Mouse (Mus musculus): ENCODE results near the gene Patj. TPM values are rescaled to one million over a fixed set of nuclear protein-coding genes. Genes with fewer than 3 reads are reported as not detected.
A peak's percentile ranks its signal among the peaks of the same experiment; 100 is the strongest.

Gene Patj
- polyA plus RNA-seq, 1 experiment from 2014 or later: 13.4 TPM

DNA sequence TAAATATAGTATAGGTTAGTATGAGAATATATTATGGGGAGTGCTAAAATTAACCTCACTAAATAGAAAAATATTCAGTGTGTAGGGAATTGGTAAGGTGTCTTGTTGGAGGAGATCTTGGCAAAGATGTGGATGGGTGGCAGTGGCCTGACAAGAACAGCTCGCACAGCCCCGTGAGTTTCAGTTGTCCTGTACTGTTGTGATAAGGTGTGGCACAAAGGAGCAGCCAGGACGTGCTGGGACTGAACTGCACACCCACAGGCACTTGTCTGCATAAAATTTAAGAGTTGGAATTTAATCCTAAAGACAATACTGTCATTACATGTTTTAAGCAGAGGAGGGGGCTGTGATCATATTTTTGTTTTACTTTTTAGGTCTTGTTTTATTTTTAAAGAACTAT, 90.9 kb downstream of the Patj start:
- Histone ChIP-seq H3K4me3 (no peak overlapping the region), H3K4me1 (no peaks in the 10 kb centered on the region), H3K27ac (no peak overlapping the region), H3K36me3 (no peaks in the 10 kb centered on the region), H3K27me3 (no peaks in the 10 kb centered on the region), H3K9me3 (no peaks in the 10 kb centered on the region), H3K9ac (no peak overlapping the region), H3K4me2 (no peak overlapping the region)
- WGBS: 76% methylated on average over 3 of the region's 3 CpGs
- ATAC-seq (ENCODE audit: insufficient number of reproducible peaks, low FRiP score, low TSS enrichment, low read depth): no peak

DNA sequence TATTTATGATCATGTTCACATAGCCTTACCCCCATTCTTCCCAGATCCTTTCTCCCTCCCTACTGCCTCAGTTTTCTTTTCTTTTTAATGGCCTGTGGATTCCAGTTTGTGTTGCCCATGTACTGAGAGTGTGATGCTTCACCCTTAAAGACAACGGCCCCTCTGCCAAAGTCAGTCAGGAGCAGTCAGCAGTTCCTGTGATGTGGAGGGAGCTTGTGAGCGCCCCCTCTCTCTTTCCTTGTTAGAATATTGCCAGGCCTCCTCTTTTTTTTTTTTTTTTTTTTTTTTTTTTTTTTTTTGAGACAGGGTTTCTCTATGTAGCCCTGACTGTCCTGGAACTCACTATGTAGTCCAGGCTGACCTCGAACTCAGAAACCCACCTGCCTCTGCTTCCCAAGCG, 91.3 kb downstream of the Patj start:
- Histone ChIP-seq H3K4me3 (no peak overlapping the region), H3K27ac (no peak overlapping the region), H3K27me3 (no peaks in the 10 kb centered on the region), H3K9me3 (no peaks in the 10 kb centered on the region), H3K9ac (no peak overlapping the region), H3K36me3 (no peaks in the 10 kb centered on the region), H3K4me2 (no peak overlapping the region), H3K4me1 (no peaks in the 10 kb centered on the region)
- 94% methylated on average over 4 of the region's 4 CpGs for WGBS
- ATAC-seq (ENCODE audit: insufficient number of reproducible peaks, low FRiP score, low TSS enrichment, low read depth): no peak

DNA sequence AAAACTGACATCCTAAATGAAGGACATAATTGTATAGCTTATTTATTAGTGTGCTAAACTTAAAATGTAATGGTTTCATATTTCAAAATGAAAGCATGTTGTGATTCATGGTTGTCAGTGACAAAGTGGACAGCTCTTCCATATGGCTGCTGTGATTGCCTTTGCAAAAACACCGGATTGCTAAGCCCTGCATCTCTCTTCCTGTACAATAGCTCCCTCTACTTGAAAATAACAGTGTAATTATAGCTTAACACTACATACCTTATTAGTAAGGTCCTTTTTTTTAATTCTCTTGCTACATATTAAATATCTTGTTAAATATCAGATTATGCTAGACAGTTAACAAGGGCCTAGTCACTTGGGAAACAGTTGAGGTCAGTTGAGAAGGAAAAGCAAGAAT, 93.8 kb downstream of the Patj start:
- WGBS: 22% methylated on average over 1 of the region's 1 CpGs
- H3K4me1 ChIP-seq: no peaks in the 10 kb centered on the region
- no peaks in the 10 kb centered on the region for H3K9me3 ChIP-seq
- ATAC-seq (ENCODE audit: insufficient number of reproducible peaks, low FRiP score, low TSS enrichment, low read depth): no peak
- no peak overlapping the region for H3K27ac ChIP-seq
- H3K36me3 ChIP-seq: no peaks in the 10 kb centered on the region
- H3K9ac ChIP-seq: no peak overlapping the region
- H3K4me2 ChIP-seq: no peak overlapping the region
- no peak overlapping the region for H3K4me3 ChIP-seq
- no peaks in the 10 kb centered on the region for H3K27me3 ChIP-seq

DNA sequence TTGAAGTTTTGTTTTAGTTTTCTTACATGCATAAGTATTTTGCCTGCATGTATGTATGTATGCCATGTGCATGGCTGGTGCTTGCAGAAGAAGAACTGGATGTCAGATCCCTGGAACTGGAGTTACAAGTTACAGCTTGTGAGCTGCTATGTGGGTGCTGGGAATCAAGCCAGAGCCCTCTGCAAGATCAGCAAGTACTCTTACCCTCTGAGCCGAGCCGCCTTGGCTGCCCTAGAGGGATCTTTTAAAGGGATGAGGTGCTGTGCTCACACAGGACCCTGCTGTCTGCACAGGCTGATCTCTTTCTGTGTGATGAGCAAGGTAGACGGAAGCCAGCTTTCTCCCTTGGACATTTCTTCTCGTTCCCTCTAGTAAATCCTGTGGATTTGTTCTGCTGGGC, 102.8 kb downstream of the Patj start:
- ATAC-seq (ENCODE audit: insufficient number of reproducible peaks, low FRiP score, low TSS enrichment, low read depth): no peak
- Histone ChIP-seq H3K9ac (no peak overlapping the region), H3K4me2 (no peak overlapping the region), H3K9me3 (no peaks in the 10 kb centered on the region), H3K27me3 (no peaks in the 10 kb centered on the region), H3K27ac (no peak overlapping the region), H3K36me3 (peaks cover 10% of the 10 kb centered on the region; the same call in 1 of the 2 replicates), H3K4me1 (no peaks in the 10 kb centered on the region), H3K4me3 (no peak overlapping the region)
- WGBS: 90% methylated on average over 4 of the region's 4 CpGs

DNA sequence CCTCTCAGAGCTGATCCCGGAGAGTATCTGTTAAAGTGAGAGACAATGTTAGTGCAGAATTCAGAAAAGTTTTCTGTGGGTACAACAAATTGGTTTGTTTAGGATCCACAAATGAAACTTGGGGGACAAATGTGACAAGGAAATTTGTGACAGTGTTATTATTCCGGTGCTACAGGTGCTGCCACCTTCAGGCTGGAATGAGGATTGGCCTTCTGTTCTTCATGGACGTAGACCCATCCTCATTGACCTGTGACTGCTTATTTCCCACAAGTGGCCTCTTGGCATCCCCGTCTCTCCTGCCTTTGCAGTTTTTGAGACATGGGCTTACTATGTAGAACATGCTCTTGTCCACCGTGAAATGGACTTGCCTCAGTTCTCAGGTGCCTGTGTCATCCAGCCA, 104.6 kb downstream of the Patj start:
- Histone ChIP-seq H3K9me3 (no peaks in the 10 kb centered on the region), H3K27me3 (no peaks in the 10 kb centered on the region), H3K4me1 (no peaks in the 10 kb centered on the region), H3K4me2 (no peak overlapping the region), H3K36me3 (peaks cover 10% of the 10 kb centered on the region; the same call in 1 of the 2 replicates), H3K9ac (no peak overlapping the region), H3K4me3 (no peak overlapping the region), H3K27ac (no peak overlapping the region)
- ATAC-seq (ENCODE audit: insufficient number of reproducible peaks, low FRiP score, low TSS enrichment, low read depth): no peak
- 80% methylated on average over 5 of the region's 5 CpGs for WGBS

DNA sequence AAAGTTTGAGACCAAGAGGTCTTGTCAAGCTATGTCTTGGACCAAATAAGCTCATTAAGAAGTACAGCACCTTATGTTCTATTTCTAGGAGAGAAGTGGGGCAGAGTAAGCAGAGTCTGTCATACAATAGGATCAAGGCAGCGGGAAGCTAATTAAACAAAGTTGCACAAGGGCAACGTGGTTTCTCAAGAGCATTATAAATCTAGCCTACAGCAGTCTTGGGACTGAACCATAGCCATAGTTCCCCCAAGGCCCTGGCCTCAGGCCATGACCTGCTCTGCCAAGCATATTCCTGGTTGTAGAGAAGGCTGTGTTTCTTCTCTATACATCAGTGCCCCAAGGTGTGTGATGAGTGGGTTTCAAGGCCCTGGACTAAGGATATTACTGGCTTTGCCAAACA, 105.3 kb downstream of the Patj start:
- Histone ChIP-seq H3K27me3 (no peaks in the 10 kb centered on the region), H3K9me3 (no peaks in the 10 kb centered on the region), H3K36me3 (peaks cover 10% of the 10 kb centered on the region; the same call in 1 of the 2 replicates), H3K9ac (no peak overlapping the region), H3K27ac (no peak overlapping the region), H3K4me3 (no peak overlapping the region), H3K4me2 (no peak overlapping the region), H3K4me1 (no peaks in the 10 kb centered on the region)
- 70% methylated on average over 2 of the region's 2 CpGs for WGBS
- no peak for ATAC-seq (ENCODE audit: insufficient number of reproducible peaks, low FRiP score, low TSS enrichment, low read depth)

DNA sequence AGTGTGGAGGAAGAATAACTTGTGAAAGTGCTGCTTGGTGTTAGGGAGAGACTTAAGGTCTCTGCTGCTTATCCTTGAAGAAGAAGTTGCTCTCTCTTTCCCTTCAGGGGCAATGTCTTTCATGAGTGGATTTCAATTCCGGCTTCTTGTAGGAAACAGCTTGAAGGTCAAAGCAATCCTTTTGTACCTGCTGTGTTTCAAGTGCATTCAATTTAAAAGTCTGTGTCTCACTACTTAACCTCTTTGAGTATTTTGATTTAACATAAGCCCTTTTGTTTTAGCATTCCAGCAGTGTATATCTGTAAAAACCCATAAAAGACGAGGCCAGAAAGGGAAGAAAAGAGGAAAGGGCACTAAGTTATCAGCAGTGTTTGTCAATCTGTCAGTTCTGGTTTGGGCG, 109.2 kb downstream of the Patj start:
- H3K4me1 ChIP-seq: peaks cover 14% of the 10 kb centered on the region
- ATAC-seq (ENCODE audit: insufficient number of reproducible peaks, low FRiP score, low TSS enrichment, low read depth): no peak
- H3K27ac ChIP-seq: no peak overlapping the region
- no peak overlapping the region for H3K4me3 ChIP-seq
- H3K4me2 ChIP-seq: no peak overlapping the region
- 0 out of 2 replicates have a peak, but pooled peaks cover 3% of the 10 kb centered on the region for H3K36me3 ChIP-seq
- no peak overlapping the region for H3K9ac ChIP-seq
- whole genome bisulfite sequencing: 65% methylated on average over 3 of the region's 3 CpGs
- H3K27me3 ChIP-seq: no peaks in the 10 kb centered on the region
- no peaks in the 10 kb centered on the region; the same call in 1 of the 2 replicates for H3K9me3 ChIP-seq

DNA sequence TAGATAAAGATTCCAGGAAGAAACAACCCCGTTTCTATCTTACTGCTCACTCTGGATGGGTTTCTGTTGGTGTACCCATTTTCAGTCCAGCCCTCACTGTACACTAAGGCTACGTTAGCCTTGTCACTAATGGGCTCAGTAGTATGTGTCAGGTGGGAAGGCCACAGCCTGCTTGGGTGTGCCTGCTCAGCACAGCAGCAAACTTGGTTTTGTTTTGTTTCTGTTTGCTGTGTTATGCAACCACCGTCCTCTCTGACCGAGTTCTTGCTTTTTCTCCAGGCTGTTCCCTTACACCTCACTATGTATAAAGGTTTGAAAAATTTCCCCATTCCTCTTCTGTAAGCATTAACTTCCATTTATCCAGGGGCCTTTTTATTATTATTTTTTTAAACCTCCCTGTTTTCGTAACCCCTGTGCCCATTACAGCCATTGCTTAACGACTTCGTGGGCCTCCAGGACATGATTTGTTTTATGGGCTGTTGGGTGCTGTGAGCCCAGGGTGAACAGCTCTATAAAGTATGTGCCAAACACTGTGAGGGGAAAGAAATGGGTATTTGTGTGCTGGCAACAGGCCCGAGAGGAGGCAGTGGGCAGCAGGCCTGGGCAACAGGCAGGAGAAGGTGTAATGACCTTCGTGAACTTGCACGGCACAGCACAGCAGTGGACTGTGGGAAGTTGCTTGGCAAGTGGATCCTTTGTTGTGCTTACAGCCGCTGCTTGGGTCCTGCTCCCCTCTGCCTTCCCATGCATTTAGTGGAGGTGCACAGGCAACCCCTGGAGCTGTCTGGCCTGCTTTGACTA, 113.1 kb downstream of the Patj start:
- Histone ChIP-seq H3K4me1 (peaks cover 43% of the 10 kb centered on the region), H3K36me3 (no peaks in the 10 kb centered on the region), H3K4me3 (no peak overlapping the region), H3K27me3 (no peaks in the 10 kb centered on the region), H3K9me3 (no peaks in the 10 kb centered on the region; the same call in 1 of the 2 replicates), H3K27ac (0 out of 2 replicates have a peak overlapping the region, but pooled peaks have one; percentile 50), H3K9ac (no peak overlapping the region), H3K4me2 (no peak overlapping the region)
- 40% methylated on average over 11 of the region's 11 CpGs for WGBS
- ATAC-seq (ENCODE audit: insufficient number of reproducible peaks, low FRiP score, low TSS enrichment, low read depth): peak; percentile 15; the same call in 1 of the 2 replicates

DNA sequence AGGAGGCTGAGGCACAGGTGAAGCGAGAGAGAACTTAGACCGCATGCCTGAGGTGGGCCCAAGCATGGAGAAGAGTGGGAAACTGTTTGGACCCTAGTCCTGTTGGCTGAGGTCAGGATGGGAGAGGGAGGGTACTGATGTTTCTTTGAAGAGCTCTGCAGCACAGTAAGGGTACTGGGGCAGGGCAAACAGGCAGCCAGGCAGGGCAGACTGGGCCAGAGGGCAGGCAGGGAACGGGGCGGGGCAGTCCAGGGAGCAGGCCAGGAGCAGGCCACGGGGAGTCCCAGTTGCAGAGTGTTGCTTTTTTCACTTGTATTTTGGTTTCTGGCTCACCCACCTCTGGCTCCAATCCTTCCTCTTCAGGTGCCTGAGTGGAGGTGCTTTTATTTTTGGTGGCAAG, 114.4 kb downstream of the Patj start:
- H3K4me1 ChIP-seq: peaks cover 43% of the 10 kb centered on the region
- 79% methylated on average over 5 of the region's 5 CpGs for WGBS
- no peak overlapping the region for H3K9ac ChIP-seq
- no peak overlapping the region for H3K4me3 ChIP-seq
- H3K4me2 ChIP-seq: no peak overlapping the region
- no peak overlapping the region for H3K27ac ChIP-seq
- no peaks in the 10 kb centered on the region; the same call in 1 of the 2 replicates for H3K9me3 ChIP-seq
- peaks cover 7% of the 10 kb centered on the region; the same call in 1 of the 2 replicates for H3K36me3 ChIP-seq
- ATAC-seq (ENCODE audit: insufficient number of reproducible peaks, low FRiP score, low TSS enrichment, low read depth): no peak
- no peaks in the 10 kb centered on the region for H3K27me3 ChIP-seq

DNA sequence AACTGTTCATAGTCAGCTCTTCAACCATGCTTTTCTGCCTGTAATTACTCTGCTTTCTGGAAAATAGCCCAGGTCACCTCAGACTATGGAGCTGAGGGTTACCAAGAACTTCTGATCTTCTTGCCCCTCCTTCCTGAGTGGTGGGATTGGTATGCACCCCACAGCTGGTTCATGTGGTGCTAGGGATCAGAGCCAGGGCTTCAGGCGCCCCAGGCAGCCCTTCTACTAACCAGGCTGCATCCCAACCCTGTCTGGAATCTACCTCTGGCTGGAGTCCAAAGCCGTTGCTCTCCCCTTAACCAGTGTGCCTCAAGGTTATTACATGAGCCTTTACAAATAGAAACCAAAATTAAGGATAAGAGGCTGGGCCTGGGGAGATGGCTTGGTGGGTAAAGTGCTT, 115.7 kb downstream of the Patj start:
- 8% methylated on average over 2 of the region's 2 CpGs for WGBS
- H3K27ac ChIP-seq: peak overlapping the region; percentile 86
- no peak overlapping the region for H3K4me2 ChIP-seq
- no peak overlapping the region for H3K9ac ChIP-seq
- H3K27me3 ChIP-seq: no peaks in the 10 kb centered on the region
- no peak overlapping the region for H3K4me3 ChIP-seq
- peaks cover 10% of the 10 kb centered on the region; the same call in 1 of the 2 replicates for H3K36me3 ChIP-seq
- ATAC-seq (ENCODE audit: insufficient number of reproducible peaks, low FRiP score, low TSS enrichment, low read depth): peak; percentile 84
- H3K9me3 ChIP-seq: no peaks in the 10 kb centered on the region; the same call in 1 of the 2 replicates
- H3K4me1 ChIP-seq: peaks cover 43% of the 10 kb centered on the region

DNA sequence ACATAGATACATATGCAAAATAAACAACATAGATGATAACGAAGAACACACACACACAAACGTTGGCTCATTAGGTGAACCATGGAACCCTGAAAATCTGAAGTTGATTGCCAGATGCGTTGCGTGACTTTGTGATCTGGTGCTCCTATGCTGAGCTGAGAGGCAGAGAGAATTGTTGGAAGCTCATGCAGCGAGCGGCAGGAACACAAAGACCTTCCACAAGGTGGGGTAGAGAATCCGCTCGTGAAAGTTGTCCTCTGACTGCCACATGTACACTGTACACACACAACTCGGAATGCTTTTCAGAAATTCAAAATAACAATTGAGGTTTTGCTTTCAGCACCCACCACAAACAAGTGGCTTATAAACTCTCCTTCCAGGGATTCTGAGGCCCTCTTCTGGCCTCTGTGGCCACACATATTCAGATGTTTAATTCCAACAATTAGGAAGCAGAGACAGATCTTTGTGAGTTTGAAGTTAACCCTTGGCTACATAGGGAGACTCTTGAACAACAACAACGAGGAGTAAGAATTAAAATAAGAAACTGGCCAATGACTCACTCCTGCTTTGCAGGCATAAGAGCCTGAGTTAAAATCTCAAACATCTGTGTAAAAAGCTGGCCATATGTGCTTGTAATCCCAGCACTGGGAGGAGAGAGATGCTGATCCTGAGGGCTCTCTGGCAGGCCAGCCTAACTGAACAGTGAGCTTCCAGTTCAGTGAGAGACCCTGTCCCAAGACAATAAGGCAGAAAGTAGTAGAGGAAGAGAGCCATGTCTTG, 116.6 kb downstream of the Patj start:
- Histone ChIP-seq H3K4me1 (peaks cover 43% of the 10 kb centered on the region), H3K36me3 (peaks cover 10% of the 10 kb centered on the region; the same call in 1 of the 2 replicates), H3K9ac (no peak overlapping the region), H3K9me3 (no peaks in the 10 kb centered on the region; the same call in 1 of the 2 replicates), H3K27me3 (no peaks in the 10 kb centered on the region), H3K4me3 (no peak overlapping the region), H3K4me2 (no peak overlapping the region), H3K27ac (peak overlapping the region; percentile 86)
- no peak for ATAC-seq (ENCODE audit: insufficient number of reproducible peaks, low FRiP score, low TSS enrichment, low read depth)
- 45% methylated on average over 10 of the region's 10 CpGs for WGBS

DNA sequence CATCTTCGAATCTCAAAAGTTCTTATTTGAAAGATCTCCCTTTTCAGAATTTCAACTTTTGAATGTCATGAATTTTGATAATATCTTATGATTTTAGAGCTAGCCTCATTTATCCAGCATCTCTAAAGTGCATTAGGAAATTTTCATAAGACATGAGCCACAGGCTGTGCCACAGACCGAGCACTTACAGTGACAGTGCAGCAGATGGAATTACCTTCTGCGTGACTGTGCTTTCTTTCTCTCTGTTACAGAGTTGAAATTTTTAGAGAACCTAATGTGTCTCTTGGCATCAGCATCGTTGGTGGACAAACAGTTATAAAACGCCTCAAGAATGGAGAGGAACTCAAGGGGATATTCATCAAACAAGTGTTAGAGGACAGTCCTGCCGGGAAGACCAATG, 124.9 kb downstream of the Patj start:
- no peak overlapping the region for H3K27ac ChIP-seq
- H3K4me1 ChIP-seq: no peaks in the 10 kb centered on the region
- H3K9ac ChIP-seq: no peak overlapping the region
- H3K36me3 ChIP-seq: peaks cover 16% of the 10 kb centered on the region
- H3K9me3 ChIP-seq: no peaks in the 10 kb centered on the region
- 88% methylated on average over 6 of the region's 6 CpGs for WGBS
- ATAC-seq (ENCODE audit: insufficient number of reproducible peaks, low FRiP score, low TSS enrichment, low read depth): no peak
- no peak overlapping the region for H3K4me3 ChIP-seq
- H3K27me3 ChIP-seq: no peaks in the 10 kb centered on the region
- no peak overlapping the region for H3K4me2 ChIP-seq

All from limb, embryonic 15.5 days (tissue).